Mouse (Mus musculus) limb, embryonic 14.5 days (tissue): ENCODE results near the gene Ttc21b. TPM values are rescaled to one million over a fixed set of nuclear protein-coding genes. Genes with fewer than 3 reads are reported as not detected.

ENCODE experiments used
- ATAC-seq: fragments of 200-750 bp; cut with Nextera tagmentation; 2 replicates; pipeline ENCODE4 v1.8.0; 2017; ENCODE audit warnings: low read depth, moderate number of reproducible peaks, moderate TSS enrichment; ENCODE audit not compliant: low FRiP score
- DNase-seq: peaks from one replicate; pipeline ENCODE4 v3.0.0-alpha.2; 2015; ENCODE audit warnings: low spot score
- H3K27ac ChIP-seq: fragments of 300-500 bp; sonication (generic); replicated peaks from 2 replicates; pipeline ENCODE4 v1.5.1; 2014; ENCODE audit warnings: low read depth, mild to moderate bottlenecking, low read length, moderate library complexity, mixed read lengths
- H3K27me3 ChIP-seq: fragments of 300-500 bp; sonication (generic); 2 replicates; pipeline ENCODE4 v1.6.1; 2014; ENCODE audit warnings: low read length, mixed read lengths; ENCODE audit not compliant: control insufficient read depth, insufficient read depth
- H3K36me3 ChIP-seq: fragments of 300-500 bp; sonication (generic); 2 replicates; pipeline ENCODE4 v1.6.1; 2014; ENCODE audit warnings: mild to moderate bottlenecking, low read length, moderate library complexity, mixed read lengths; ENCODE audit not compliant: control insufficient read depth, insufficient read depth
- H3K4me1 ChIP-seq: fragments of 300-500 bp; sonication (generic); 2 replicates; pipeline ENCODE4 v1.6.1; 2014; ENCODE audit warnings: antibody characterized with exemption, low read length, mixed read lengths; ENCODE audit not compliant: control insufficient read depth, insufficient read depth
- H3K4me2 ChIP-seq: fragments of 300-500 bp; sonication (generic); replicated peaks from 2 replicates; pipeline ENCODE4 v1.6.1; 2014; ENCODE audit warnings: low read depth, mild to moderate bottlenecking, low read length, moderate library complexity; ENCODE audit not compliant: severe bottlenecking
- H3K4me3 ChIP-seq: fragments of 300-500 bp; sonication (generic); replicated peaks from 2 replicates; pipeline ENCODE4 v1.5.1; 2014; ENCODE audit warnings: low read length
- H3K9ac ChIP-seq: fragments of 300-500 bp; sonication (generic); 2 replicates; pipeline ENCODE4 v1.6.1; 2014; ENCODE audit warnings: mild to moderate bottlenecking, low read depth, low read length, moderate library complexity; ENCODE audit not compliant: severe bottlenecking
- H3K9me3 ChIP-seq: fragments of 300-500 bp; sonication (generic); 2 replicates; pipeline ENCODE4 v1.6.1; 2016; ENCODE audit warnings: low read length; ENCODE audit not compliant: control insufficient read depth
- POLR2A ChIP-seq: fragments of 200-500 bp; IDR thresholded peaks from 2 replicates; pipeline ENCODE4 v1.8.0; 2012; ENCODE audit warnings: inconsistent platforms, mild to moderate bottlenecking, moderate library complexity, borderline replicate concordance; ENCODE audit not compliant: insufficient read depth, insufficient read length; ENCODE audit errors: extremely low read depth
- WGBS: fragments of 180-500 bp; shearing (Covaris S2); extraction: QIAGEN DNeasy Blood & Tissue Kit; methylation state at CpG from one replicate; pipeline ENCODE4 v1.1.7; 2014; 5-methylcytosine and 5-hydroxymethylcytosine counted together
- polyA plus RNA-seq, 2 experiments: library from polyadenylated mRNA; depleted of rRNA in 1 of 2; stranded (reverse) in 1 of 2; unstranded in 1 of 2; fragments of >200 nt; fragmentation: Nextera tagmentation in 1 of 2; extraction: Ambion mirVana in 1 of 2; gene quantifications; 2 replicates each; pipeline versions ENCODE4 v1.2.1 to v1.2.3; 2012 to 2014

The Ttc21b gene
- polyA plus RNA-seq, 2 experiments = 12.0 to 14.7 TPM

DNA sequence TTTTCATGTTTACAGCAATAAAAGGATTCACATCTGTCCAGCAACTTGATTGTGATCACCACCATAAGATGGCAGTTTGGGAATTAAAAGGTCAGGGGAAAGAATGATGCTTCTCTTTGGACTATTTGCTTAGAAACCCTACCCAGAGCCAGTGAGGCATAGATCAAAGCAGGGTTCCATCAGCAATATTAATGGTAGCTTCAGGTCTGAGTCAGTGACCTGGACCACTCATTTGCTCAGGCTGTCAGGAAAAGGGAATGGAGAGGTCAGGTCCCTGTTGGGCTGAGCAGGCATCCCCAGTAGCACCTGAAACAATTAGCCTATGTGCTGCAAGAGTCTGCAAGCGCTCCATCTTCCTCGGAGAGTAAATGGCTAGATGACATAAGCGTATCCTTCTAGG, 84.8 kb downstream of the Ttc21b start:
- WGBS = 89% methylated on average over 3 of the region's 3 CpGs
- no peak for TF ChIP-seq POLR2A
- ATAC-seq = no peak

DNA sequence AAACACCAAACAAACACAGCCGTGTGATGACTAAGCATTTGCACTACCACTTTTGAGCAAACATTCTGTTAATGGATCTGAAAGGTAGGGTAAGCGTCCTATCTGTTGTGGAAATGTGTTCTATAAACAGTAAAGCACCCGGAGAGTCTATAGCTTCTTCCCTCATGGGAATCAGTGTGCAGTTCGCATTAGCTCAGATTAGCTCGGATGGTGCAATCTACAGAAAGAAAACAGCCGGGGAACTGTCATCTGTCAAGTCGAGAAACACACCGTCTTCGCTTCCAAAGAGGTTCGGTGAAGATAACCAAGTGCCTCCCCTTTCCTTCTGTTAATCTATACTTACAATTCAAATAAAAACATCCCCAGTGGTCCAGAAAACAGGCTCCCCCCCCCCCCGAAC, 85.7 kb downstream of the Ttc21b start:
- TF ChIP-seq POLR2A = no peak
- Histone ChIP-seq H3K9me3 (no peaks in the 10 kb centered on the region), H3K4me3 (no peak overlapping the region), H3K9ac (no peak overlapping the region), H3K36me3 (no peaks in the 10 kb centered on the region), H3K4me2 (no peak overlapping the region), H3K27ac (no peak overlapping the region), H3K4me1 (no peaks in the 10 kb centered on the region), H3K27me3 (no peaks in the 10 kb centered on the region)
- DNase-seq (no peak), ATAC-seq (no peak)
- 81% methylated on average over 11 of the region's 11 CpGs for WGBS

More for the DNA sequence above, 84.8 kb downstream of the Ttc21b start:
- Histone ChIP-seq H3K4me3 (no peak overlapping the region), H3K36me3 (no peaks in the 10 kb centered on the region), H3K9ac (no peak overlapping the region), H3K9me3 (no peaks in the 10 kb centered on the region), H3K27ac (no peak overlapping the region), H3K27me3 (no peaks in the 10 kb centered on the region), H3K4me2 (no peak overlapping the region), H3K4me1 (no peaks in the 10 kb centered on the region)
- DNase-seq = no peak

DNA sequence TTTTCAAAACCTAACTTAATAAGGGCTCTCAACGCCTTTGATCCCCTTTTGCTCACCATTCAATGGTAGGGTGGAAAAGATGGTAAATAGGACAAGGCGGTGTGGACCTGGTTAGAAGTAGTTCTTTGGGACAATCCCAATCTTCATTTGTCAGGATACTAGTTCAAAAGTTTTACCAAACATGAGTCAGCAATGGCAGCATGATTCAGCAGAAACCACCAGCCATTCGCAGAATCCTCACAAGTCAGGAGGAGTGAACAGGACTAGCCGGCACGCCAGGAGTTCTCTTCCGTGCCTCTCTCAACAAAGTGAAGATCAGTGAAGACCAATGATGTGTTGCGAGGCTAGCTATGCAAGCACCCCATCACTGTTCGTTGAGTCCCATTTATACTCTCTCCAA, 91.4 kb downstream of the Ttc21b start:
- Histone ChIP-seq H3K27me3 (no peaks in the 10 kb centered on the region), H3K27ac (no peak overlapping the region), H3K4me2 (no peak overlapping the region), H3K4me1 (no peaks in the 10 kb centered on the region), H3K36me3 (no peaks in the 10 kb centered on the region), H3K9me3 (no peaks in the 10 kb centered on the region), H3K9ac (no peak overlapping the region), H3K4me3 (no peak overlapping the region)
- DNase-seq = no peak
- ATAC-seq = no peak
- WGBS = 91% methylated on average over 8 of the region's 8 CpGs
- TF ChIP-seq POLR2A = no peak

DNA sequence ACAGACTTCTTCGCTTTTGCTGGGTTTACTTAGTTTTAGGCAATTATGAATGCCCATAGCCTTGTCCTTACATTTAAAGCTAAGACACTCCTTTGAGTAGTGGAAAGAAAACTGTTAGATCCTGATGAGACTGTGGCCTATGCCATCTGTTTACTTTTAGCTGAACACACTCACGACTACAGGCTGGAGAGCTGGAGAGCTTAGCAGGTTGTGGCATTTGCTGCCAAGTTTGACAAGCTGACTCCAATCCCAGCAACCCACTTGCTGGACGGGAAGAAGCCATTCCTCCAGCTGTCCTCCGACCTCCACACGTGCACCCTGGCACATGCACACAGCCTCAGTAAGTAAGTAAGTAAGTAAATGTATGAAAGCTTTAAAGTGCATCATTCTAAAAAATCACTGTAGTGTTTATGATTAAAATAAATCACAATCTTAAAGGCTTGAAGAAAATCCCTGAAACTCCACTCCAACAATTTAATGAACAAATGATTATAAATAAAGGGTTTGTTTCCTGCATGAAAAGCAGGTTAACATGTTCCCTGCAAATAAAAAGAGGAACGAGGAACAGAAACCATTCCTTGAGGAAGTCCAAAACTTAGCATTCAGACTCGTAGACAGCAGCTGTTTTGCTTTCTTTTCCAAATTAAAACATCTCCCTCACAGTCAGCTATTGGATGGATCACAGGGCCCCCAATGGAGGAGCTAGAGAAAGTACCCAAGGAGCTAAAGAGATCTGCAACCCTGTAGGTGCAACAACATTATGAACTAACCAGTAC, 98.1 kb downstream of the Ttc21b start:
- TF ChIP-seq POLR2A = no peak
- no peaks in the 10 kb centered on the region; the same call in 1 of the 2 replicates for H3K4me1 ChIP-seq
- no peak overlapping the region for H3K27ac ChIP-seq
- no peaks in the 10 kb centered on the region for H3K27me3 ChIP-seq
- H3K9me3 ChIP-seq = no peaks in the 10 kb centered on the region
- ATAC-seq = no peak
- H3K36me3 ChIP-seq = no peaks in the 10 kb centered on the region
- H3K4me2 ChIP-seq = no peak overlapping the region
- H3K9ac ChIP-seq = no peak overlapping the region
- no peak overlapping the region for H3K4me3 ChIP-seq
- 40% methylated on average over 7 of the region's 7 CpGs for WGBS
- DNase-seq = no peak

DNA sequence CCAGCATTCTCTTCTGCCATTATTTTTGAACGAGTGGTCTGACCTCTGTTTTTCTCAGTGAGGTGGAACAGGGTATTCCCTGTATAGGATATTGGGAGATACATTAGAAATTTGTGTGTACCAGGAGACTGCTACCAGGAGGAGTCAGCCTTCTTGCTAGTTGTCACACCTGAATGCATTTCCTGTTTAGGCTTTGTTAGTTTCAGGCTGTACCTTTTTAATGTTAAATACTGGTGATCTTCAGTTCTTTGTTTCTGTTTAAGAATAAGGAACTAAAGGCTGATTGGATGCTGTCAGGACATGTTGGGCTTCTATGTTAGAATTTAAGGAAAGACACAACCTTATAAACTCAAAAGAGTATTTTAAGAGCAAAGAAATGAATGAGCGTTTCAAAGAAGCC, 105.0 kb downstream of the Ttc21b start:
- no peaks in the 10 kb centered on the region for H3K9me3 ChIP-seq
- H3K4me2 ChIP-seq = no peak overlapping the region
- no peaks in the 10 kb centered on the region for H3K36me3 ChIP-seq
- H3K27ac ChIP-seq = no peak overlapping the region
- H3K4me3 ChIP-seq = no peak overlapping the region
- DNase-seq = no peak
- H3K9ac ChIP-seq = no peak overlapping the region
- WGBS = 76% methylated on average over 2 of the region's 2 CpGs
- no peak for TF ChIP-seq POLR2A
- no peaks in the 10 kb centered on the region for H3K27me3 ChIP-seq
- H3K4me1 ChIP-seq = peaks cover 9% of the 10 kb centered on the region
- no peak for ATAC-seq
